Mouse (Mus musculus) stomach, embryonic 14.5 days (tissue): ENCODE measurements around the gene Map1lc3b. TPM values are rescaled to one million over a fixed set of nuclear protein-coding genes. Genes with fewer than 3 reads are reported as not detected.

Experiments
- ATAC-seq: fragments of 200-750 bp; cut with Nextera tagmentation; 2 replicates; pipeline ENCODE4 v1.8.0; 2017; ENCODE audit warnings: low read depth, moderate TSS enrichment; ENCODE audit not compliant: insufficient number of reproducible peaks, insufficient read depth, low FRiP score
- H3K27ac ChIP-seq: fragments of 300-500 bp; sonication (generic); 2 replicates; pipeline ENCODE4 v1.5.1; 2014; ENCODE audit warnings: mild to moderate bottlenecking, low read length, moderate library complexity, mixed read lengths
- H3K27me3 ChIP-seq: fragments of 300-500 bp; sonication (generic); 2 replicates; pipeline ENCODE4 v1.6.1; 2014; ENCODE audit warnings: low read length, control low read depth, mixed read lengths; ENCODE audit not compliant: control insufficient read depth, insufficient read depth
- H3K36me3 ChIP-seq: fragments of 300-500 bp; sonication (generic); 2 replicates; pipeline ENCODE4 v1.6.1; 2014; ENCODE audit warnings: mild to moderate bottlenecking, control low read depth, low read length, moderate library complexity, mixed read lengths; ENCODE audit not compliant: control insufficient read depth, insufficient read depth
- H3K4me1 ChIP-seq: fragments of 300-500 bp; sonication (generic); 2 replicates; pipeline ENCODE4 v1.6.1; 2014; ENCODE audit warnings: low read length, control low read depth, mixed read lengths; ENCODE audit not compliant: control insufficient read depth, insufficient read depth
- H3K4me2 ChIP-seq: fragments of 300-500 bp; sonication (generic); replicated peaks from 2 replicates; pipeline ENCODE4 v1.6.1; 2014; ENCODE audit warnings: low read depth, low read length, control low read depth
- H3K4me3 ChIP-seq: fragments of 300-500 bp; sonication (generic); 2 replicates; pipeline ENCODE4 v1.5.1; 2014; ENCODE audit warnings: low read depth, low read length, control low read depth
- H3K9ac ChIP-seq: fragments of 300-500 bp; sonication (generic); replicated peaks from 2 replicates; pipeline ENCODE4 v1.6.1; 2014; ENCODE audit warnings: low read depth, mild to moderate bottlenecking, control low read depth, low read length, moderate library complexity, mixed read lengths
- H3K9me3 ChIP-seq: fragments of 300-500 bp; sonication (generic); 2 replicates; pipeline ENCODE4 v1.6.1; 2016; ENCODE audit warnings: low read depth, low read length, control low read depth; ENCODE audit not compliant: control insufficient read depth
- WGBS: fragments of 180-500 bp; shearing (Covaris S2); extraction: QIAGEN DNeasy Blood & Tissue Kit; methylation state at CpG from one replicate; pipeline ENCODE4 v1.1.7; 2014; 5-methylcytosine and 5-hydroxymethylcytosine counted together
- polyA plus RNA-seq: library from polyadenylated mRNA; unstranded; fragments of >200 nt; fragmentation: Nextera tagmentation; extraction: Ambion mirVana; gene quantifications from 2 replicates; pipeline ENCODE4 v1.2.1, GENCODE M21; 2014

Gene Map1lc3b
- polyA plus RNA-seq, 1 experiment from 2014 or later, result 249 TPM

DNA sequence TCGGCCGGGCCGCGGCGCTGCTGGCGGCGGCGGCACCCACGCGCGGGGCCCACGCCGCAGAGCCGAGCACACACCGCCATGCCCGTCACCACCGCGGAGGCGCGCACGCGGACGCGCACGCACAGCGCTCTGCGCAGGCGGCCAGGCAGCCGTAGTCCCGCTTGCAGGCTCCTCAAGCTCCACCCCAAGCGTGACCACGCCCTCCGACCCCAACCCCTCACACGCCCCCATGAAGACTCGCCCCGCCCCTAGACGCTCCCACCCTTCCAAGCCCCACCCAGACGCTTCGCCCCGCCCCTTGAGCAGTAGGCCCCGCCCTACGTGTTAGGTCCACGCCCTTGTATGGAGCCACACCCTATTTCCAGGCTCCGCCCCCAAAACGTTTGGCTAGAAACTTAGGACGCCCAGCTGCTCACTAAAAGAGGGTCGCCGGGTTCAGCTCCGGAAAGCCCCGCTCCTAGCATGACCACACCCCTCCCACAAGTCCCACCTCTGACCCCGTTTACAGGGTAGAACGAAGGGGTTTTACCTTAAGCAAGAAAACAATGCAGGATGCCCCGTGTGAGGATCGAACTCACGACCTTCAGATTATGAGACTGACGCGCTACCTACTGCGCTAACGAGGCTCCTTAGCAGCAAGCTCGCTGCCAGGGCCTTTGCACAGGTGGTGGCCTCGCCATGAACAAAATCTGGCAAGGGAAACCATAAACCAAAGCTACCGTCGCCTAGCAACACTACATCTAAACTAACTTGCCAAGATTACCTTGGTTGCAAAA, 11.3 kb upstream of the Map1lc3b start, which contains the start of gene Fbxo31:
Gene Fbxo31 (minus strand): TSS at position 131 of the 776 bp plus-strand sequence.
- no peaks in the 10 kb centered on the region for H3K36me3 ChIP-seq
- H3K9ac ChIP-seq, result peak within 1 kb of the TSS; percentile 80
- WGBS, result 2% methylated on average over 55 of the region's 63 CpGs
- 0 out of 2 replicates have a peak within 1 kb of the TSS, but pooled peaks have one; percentile 33 for H3K27ac ChIP-seq
- no peaks in the 10 kb centered on the region for H3K27me3 ChIP-seq
- peak; percentile 94 for ATAC-seq
- H3K4me1 ChIP-seq, result peaks cover 17% of the 10 kb centered on the region
- peak within 1 kb of the TSS; percentile 74 for H3K4me2 ChIP-seq
- no peaks in the 10 kb centered on the region for H3K9me3 ChIP-seq
- H3K4me3 ChIP-seq, result peak within 1 kb of the TSS; percentile 62

DNA sequence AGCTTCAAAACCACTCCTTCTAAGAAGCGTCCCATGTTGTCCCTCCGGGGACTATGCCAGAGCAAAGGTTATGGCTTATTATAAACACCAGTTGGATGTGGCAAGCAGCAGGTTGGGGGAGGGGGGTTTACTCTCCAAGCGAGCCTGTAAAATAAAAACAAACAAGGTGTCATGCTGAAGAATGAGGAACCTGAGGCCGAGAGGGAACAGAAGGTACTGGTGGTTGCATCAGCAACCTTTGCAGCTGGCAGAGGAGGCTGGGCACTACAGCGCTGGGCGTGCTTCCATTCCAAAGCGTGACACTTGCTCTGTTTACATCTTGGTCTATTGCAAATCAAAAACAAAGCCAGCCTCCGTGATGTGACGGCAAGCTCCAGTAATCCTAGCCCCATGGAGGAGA, 9.7 kb upstream of the Map1lc3b start:
- Histone ChIP-seq H3K27me3 (no peaks in the 10 kb centered on the region), H3K4me1 (peaks cover 17% of the 10 kb centered on the region), H3K36me3 (no peaks in the 10 kb centered on the region), H3K9ac (no peak overlapping the region), H3K4me2 (no peak overlapping the region), H3K9me3 (no peaks in the 10 kb centered on the region), H3K4me3 (no peak overlapping the region), H3K27ac (no peak overlapping the region)
- no peak for ATAC-seq
- WGBS, result 10% methylated on average over 9 of the region's 9 CpGs

GRCm38 (mm10) chr8:121583653-121584052, 6.5 kb upstream of the Map1lc3b start:
- Histone ChIP-seq H3K27ac (no peak overlapping the region), H3K4me1 (0 out of 2 replicates have a peak, but pooled peaks cover 3% of the 10 kb centered on the region), H3K9ac (no peak overlapping the region), H3K9me3 (no peaks in the 10 kb centered on the region), H3K4me3 (no peak overlapping the region), H3K27me3 (no peaks in the 10 kb centered on the region), H3K4me2 (no peak overlapping the region), H3K36me3 (no peaks in the 10 kb centered on the region)
- ATAC-seq, result no peak
- WGBS, result 51% methylated on average over 8 of the region's 8 CpGs

DNA sequence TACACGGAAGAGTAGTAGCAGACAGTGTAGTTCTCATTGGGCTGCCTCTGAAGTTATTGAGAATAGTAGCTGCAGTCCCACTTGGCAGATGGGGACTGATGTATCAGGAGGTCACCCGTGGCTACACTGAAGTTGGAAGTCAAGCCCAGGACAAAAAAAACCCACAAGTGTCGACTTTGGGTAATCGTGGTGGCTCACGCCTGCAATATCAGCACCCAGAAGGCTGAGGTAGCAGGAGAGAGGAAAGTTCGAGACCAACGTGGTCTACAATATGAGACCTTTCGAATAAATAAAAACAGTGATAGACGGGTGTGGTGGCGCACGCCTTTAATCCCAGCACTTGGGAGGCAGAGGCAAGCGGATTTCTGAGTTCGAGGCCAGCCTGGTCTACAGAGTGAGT, 5.4 kb upstream of the Map1lc3b start:
- no peak overlapping the region for H3K9ac ChIP-seq
- no peak overlapping the region for H3K27ac ChIP-seq

GRCm38 (mm10) chr8:121585159-121585825, 4.9 kb upstream of the Map1lc3b start:
- under 1% methylated on average over 47 of the region's 47 CpGs for WGBS
- peak; percentile 94 for ATAC-seq
- Histone ChIP-seq H3K36me3 (no peaks in the 10 kb centered on the region), H3K9me3 (no peaks in the 10 kb centered on the region), H3K27ac (no peak overlapping the region), H3K4me1 (peaks cover 7% of the 10 kb centered on the region; the same call in 1 of the 2 replicates), H3K9ac (peak overlapping the region; percentile 28; the same call in 1 of the 2 replicates), H3K27me3 (no peaks in the 10 kb centered on the region), H3K4me3 (peak overlapping the region; percentile 57), H3K4me2 (peak overlapping the region; percentile 51)

More for the DNA sequence above, 5.4 kb upstream of the Map1lc3b start:
- peaks cover 4% of the 10 kb centered on the region; the same call in 1 of the 2 replicates for H3K4me1 ChIP-seq
- no peaks in the 10 kb centered on the region for H3K36me3 ChIP-seq
- H3K4me2 ChIP-seq, result peak overlapping the region; percentile 51
- H3K4me3 ChIP-seq, result peak overlapping the region; percentile 57
- no peak for ATAC-seq
- WGBS, result 43% methylated on average over 13 of the region's 13 CpGs
- H3K9me3 ChIP-seq, result no peaks in the 10 kb centered on the region
- no peaks in the 10 kb centered on the region for H3K27me3 ChIP-seq

DNA sequence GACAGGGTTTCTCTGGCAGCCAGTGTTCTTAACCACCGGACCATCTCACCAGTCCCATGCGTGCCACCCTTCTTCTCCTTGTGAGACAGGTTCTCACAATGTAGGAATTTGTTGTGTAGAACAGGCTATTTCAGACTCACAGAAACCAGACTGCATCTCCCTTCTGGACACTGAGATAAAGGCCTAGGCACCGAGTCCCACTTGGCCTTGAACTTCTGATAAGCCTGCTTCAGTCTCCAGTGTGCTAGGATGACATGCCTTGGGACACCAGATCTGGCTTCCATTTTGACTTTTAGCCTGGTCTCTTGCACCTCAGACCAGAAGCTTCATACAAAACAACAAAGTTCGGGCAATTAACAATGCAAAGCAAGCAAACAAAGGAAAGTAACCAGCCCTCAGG, 1.4 kb upstream of the Map1lc3b start:
- ATAC-seq, result no peak
- 82% methylated on average over 4 of the region's 4 CpGs for WGBS
- H3K27ac ChIP-seq, result no peak overlapping the region
- peaks cover 12% of the 10 kb centered on the region for H3K4me1 ChIP-seq
- no peak overlapping the region for H3K4me2 ChIP-seq
- H3K9ac ChIP-seq, result no peak overlapping the region
- H3K9me3 ChIP-seq, result no peaks in the 10 kb centered on the region
- H3K36me3 ChIP-seq, result peaks cover 4% of the 10 kb centered on the region; the same call in 1 of the 2 replicates
- H3K27me3 ChIP-seq, result no peaks in the 10 kb centered on the region
- no peak overlapping the region for H3K4me3 ChIP-seq

DNA sequence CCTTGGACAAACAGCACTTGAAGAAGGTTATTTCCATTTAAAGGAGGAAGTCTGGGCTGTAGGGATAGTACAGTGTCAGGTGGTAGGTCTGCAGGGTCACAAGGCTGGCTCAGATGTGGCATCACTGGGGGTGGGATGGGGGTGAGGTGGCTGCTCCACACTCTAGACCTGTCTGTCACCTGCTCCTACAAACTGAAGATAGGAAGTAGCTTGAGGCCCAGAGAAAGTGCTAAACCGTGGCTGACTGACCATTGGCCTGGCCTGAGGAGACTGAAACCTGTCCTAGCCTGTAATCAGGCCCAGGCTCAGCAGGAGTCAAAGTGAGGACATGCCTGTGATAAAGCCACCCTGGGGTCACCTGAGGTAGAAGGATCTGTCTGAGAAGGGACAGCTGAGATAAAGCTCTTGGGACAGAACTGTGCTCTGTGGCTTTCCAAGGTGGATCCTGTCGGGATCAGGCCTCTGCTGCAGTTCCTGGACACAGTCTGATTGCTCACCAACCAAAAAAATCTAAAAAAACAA, 895 bp upstream of the Map1lc3b start:
- H3K36me3 ChIP-seq, result peaks cover 8% of the 10 kb centered on the region; the same call in 1 of the 2 replicates
- ATAC-seq, result no peak
- H3K9me3 ChIP-seq, result no peaks in the 10 kb centered on the region
- no peaks in the 10 kb centered on the region for H3K27me3 ChIP-seq
- WGBS, result 39% methylated on average over 2 of the region's 2 CpGs
- H3K9ac ChIP-seq, result no peak overlapping the region
- no peak overlapping the region for H3K27ac ChIP-seq
- H3K4me2 ChIP-seq, result peak overlapping the region; percentile 84; the same call in 1 of the 2 replicates
- H3K4me3 ChIP-seq, result no peak overlapping the region
- peaks cover 12% of the 10 kb centered on the region for H3K4me1 ChIP-seq
